Mouse (Mus musculus) ES-E14 (cell line): ENCODE measurements around the gene Rnf227. TPM values are rescaled to one million over a fixed set of nuclear protein-coding genes. Genes with fewer than 3 reads are reported as not detected.
A peak's percentile ranks its signal among the peaks of the same experiment; 100 is the strongest.

Experiments used
- DNase-seq: peaks from one replicate; pipeline ENCODE4 v3.0.0-alpha.2; 2013; ENCODE audit warnings: low read depth, low spot score
- H3K27ac ChIP-seq: 2 replicates; pipeline ENCODE4 v1.5.1; 2012; ENCODE audit warnings: low read depth, mild to moderate bottlenecking, low read length, moderate library complexity, mixed read lengths; ENCODE audit not compliant: poor library complexity, insufficient read depth, severe bottlenecking
- H3K36me3 ChIP-seq: 2 replicates; pipeline ENCODE4 v1.6.1; 2012; ENCODE audit warnings: mild to moderate bottlenecking, low read length, moderate library complexity, mixed read lengths; ENCODE audit not compliant: control insufficient read depth, poor library complexity, insufficient read depth, severe bottlenecking
- H3K4me1 ChIP-seq, 2 experiments: fragments of 150-350 bp in 1 of 2; sonication (generic) in 1 of 2; 2 replicates each; pipeline ENCODE4 v1.6.1; 2012; ENCODE audit warnings: low read length in 2 of 2, mild to moderate bottlenecking in 1 of 2, mixed read lengths in 1 of 2; ENCODE audit not compliant: control insufficient read depth in 2 of 2, insufficient read depth in 2 of 2, poor library complexity in 1 of 2
- H3K4me3 ChIP-seq, 2 experiments: fragments of 150-350 bp in 1 of 2; sonication (generic) in 1 of 2; 2 replicates each; pipeline ENCODE4 v1.5.1; 2012; ENCODE audit warnings: low read length in 2 of 2, low read depth in 1 of 2, mild to moderate bottlenecking in 1 of 2, mixed read lengths in 1 of 2; ENCODE audit not compliant: insufficient read depth in 1 of 2, poor library complexity in 1 of 2, severe bottlenecking in 1 of 2
- H3K9ac ChIP-seq: 2 replicates; pipeline ENCODE4 v1.6.1; 2012; ENCODE audit warnings: low read depth, mild to moderate bottlenecking, low read length, mixed read lengths; ENCODE audit not compliant: poor library complexity, insufficient read depth, severe bottlenecking
- H3K9me3 ChIP-seq: fragments of 150-350 bp; sonication (generic); 2 replicates; pipeline ENCODE4 v1.6.1; 2012; ENCODE audit warnings: low read depth, mild to moderate bottlenecking, low read length; ENCODE audit not compliant: control insufficient read depth, insufficient read depth
- CHD2 ChIP-seq: IDR thresholded peaks from 2 replicates; pipeline ENCODE4 v1.6.1; 2014; ENCODE audit warnings: mild to moderate bottlenecking, low read depth, low read length, inconsistent platforms
- MAFK ChIP-seq: IDR thresholded peaks from 2 replicates; pipeline ENCODE4 v1.6.1; 2014; ENCODE audit warnings: mild to moderate bottlenecking, low read depth, low read length, inconsistent platforms; ENCODE audit not compliant: insufficient read depth
- ZC3H11A ChIP-seq: IDR thresholded peaks from 2 replicates; pipeline ENCODE4 v1.6.1; 2012; ENCODE audit warnings: low read depth, mild to moderate bottlenecking, inconsistent platforms, low read length, borderline replicate concordance
- ZNF384 ChIP-seq: IDR thresholded peaks from 2 replicates; pipeline ENCODE4 v1.6.1; 2012; ENCODE audit warnings: low read depth, low read length, inconsistent platforms
- in situ Hi-C, 2 experiments: fragments of 600-800 bp; cut with MboI; formaldehyde crosslinking; loops; one replicate each; pipeline ENCODE4 v1.15.1; 2025; ENCODE audit warnings: low sequenced_read_pairs in 2 of 2, inconsistent platforms in 1 of 2; ENCODE audit not compliant: unreplicated experiment in 2 of 2
- total RNA-seq: library from RNA; depleted of rRNA; stranded (reverse); fragments of 300-350 nt; gene quantifications from 2 replicates; pipeline ENCODE4 v1.2.3, GENCODE M21; 2012; rRNA removed

Gene Rnf227
- total RNA-seq, 1 experiment = 1.8 TPM

DNA sequence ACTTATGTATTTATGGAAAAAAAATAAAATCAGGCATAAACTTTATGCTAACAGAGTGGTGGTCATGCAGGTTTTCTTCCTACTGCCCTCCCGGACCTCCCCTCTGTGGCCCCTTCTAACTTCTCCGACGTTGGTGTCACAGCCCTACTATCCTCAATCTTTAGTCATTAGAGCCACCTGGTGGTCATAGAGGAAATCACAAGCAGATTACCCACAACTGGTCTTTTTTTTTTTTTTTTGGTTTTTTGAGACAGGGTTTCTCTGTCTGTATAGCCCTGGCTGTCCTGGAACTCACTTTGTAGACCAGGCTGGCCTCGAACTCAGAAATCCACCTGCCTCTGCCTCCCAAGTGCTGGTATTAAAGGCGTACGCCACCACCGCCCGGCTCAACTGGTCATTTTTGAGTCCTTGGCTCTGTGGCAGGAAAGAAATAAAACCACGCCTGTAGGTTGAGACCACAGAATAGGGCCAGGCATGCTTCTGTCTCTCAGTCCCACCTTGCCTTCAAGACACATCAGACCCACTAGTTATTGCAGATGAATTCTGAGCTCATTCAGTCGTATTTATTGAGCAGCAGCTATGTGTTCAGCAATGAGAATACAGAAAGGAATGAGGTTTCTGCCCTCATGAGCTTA is 50.3 kb downstream of the Rnf227 start:
- Histone ChIP-seq H3K9me3 (no peaks in the 10 kb centered on the region), H3K9ac (no peak overlapping the region), H3K36me3 (no peaks in the 10 kb centered on the region), H3K4me3 (peak overlapping the region in 1 of 2 experiments; percentile 30; a peak in 1 of 4 replicates), H3K27ac (no peak overlapping the region), H3K4me1 (peaks cover 0 to 3% of the 10 kb centered on the region in 2 experiments; a peak in 2 of 4 replicates)
- in situ Hi-C loops = no loop called here
- TF ChIP-seq CHD2 (no peak), ZC3H11A (peak; percentile 57), ZNF384 (peak; percentile 99), MAFK (no peak)
- DNase-seq = no peak

Other genes with a start within 250 kb of the Rnf227 start
- 6.0 and 8.6 TPM in 2 replicates for gene Per1, start 245.2 kb upstream of the Rnf227 start, total RNA-seq
- not detected in 2 replicates for gene Hes7, start 220.1 kb upstream of the Rnf227 start, total RNA-seq
- not detected in 2 replicates for gene 9130213A22Rik, start 217.9 kb upstream of the Rnf227 start, total RNA-seq
- gene Aloxe3, start 214.6 kb upstream of the Rnf227 start, total RNA-seq = 0.49 and 1.4 TPM in 2 replicates
- gene Alox12b, start 183.5 kb upstream of the Rnf227 start, total RNA-seq = 0.21 and 0.22 TPM in 2 replicates
- 0.85 and 1.6 TPM in 2 replicates for gene Alox8, start 142.6 kb upstream of the Rnf227 start, total RNA-seq
- 0.05 and 0.09 TPM in 2 replicates for gene Gucy2e, start 103.4 kb upstream of the Rnf227 start, total RNA-seq
- gene Cntrob, start 16.7 kb upstream of the Rnf227 start, total RNA-seq = 23.0 and 27.4 TPM in 2 replicates
- gene Trappc1, start 16.5 kb upstream of the Rnf227 start, total RNA-seq = 44.1 and 62.2 TPM in 2 replicates
- 1.6 and 2.2 TPM in 2 replicates for gene Kcnab3, start 14.2 kb upstream of the Rnf227 start, total RNA-seq
- 21.6 and 27.0 TPM in 2 replicates for gene Chd3, start 28.9 kb downstream of the Rnf227 start, total RNA-seq
- gene Naa38, start 55.0 kb downstream of the Rnf227 start, total RNA-seq = 191 and 202 TPM in 2 replicates
- 18.8 and 29.0 TPM in 2 replicates for gene Cyb5d1, start 55.2 kb downstream of the Rnf227 start, total RNA-seq
- gene Tmem88, start 57.8 kb downstream of the Rnf227 start, total RNA-seq = 23.9 and 43.3 TPM in 2 replicates
- gene Kdm6b, start 73.2 kb downstream of the Rnf227 start, total RNA-seq = 7.9 and 9.4 TPM in 2 replicates
- 0.98 and 2.5 TPM in 2 replicates for gene Dnah2, start 208.6 kb downstream of the Rnf227 start, total RNA-seq
- gene Efnb3, start 219.7 kb downstream of the Rnf227 start, total RNA-seq = 3.1 and 3.2 TPM in 2 replicates
- 30.7 and 33.0 TPM in 2 replicates for gene Wrap53, start 239.8 kb downstream of the Rnf227 start, total RNA-seq
- 98.0 and 105 TPM in 2 replicates for gene Trp53, start 239.9 kb downstream of the Rnf227 start, total RNA-seq